Mouse (Mus musculus) megakaryocyte, embryonic 14.5 days (primary cell): ENCODE results near the gene Ice2. TPM values are rescaled to one million over a fixed set of nuclear protein-coding genes. Genes with fewer than 3 reads are reported as not detected.

ENCODE experiments used
- H3K27me3 ChIP-seq: replicated peaks from 2 replicates; pipeline ENCODE3; 2012; ENCODE audit warnings: inconsistent platforms
- H3K36me3 ChIP-seq: replicated peaks from 2 replicates; pipeline ENCODE3; 2012; ENCODE audit warnings: low read length, inconsistent platforms, mixed read lengths
- H3K4me1 ChIP-seq: 2 replicates; pipeline ENCODE4 v1.6.1; 2012; ENCODE audit warnings: inconsistent platforms
- H3K4me3 ChIP-seq: replicated peaks from 2 replicates; pipeline ENCODE3; 2012; ENCODE audit warnings: moderate library complexity, mild to moderate bottlenecking, inconsistent platforms
- H3K9me3 ChIP-seq: 2 replicates; pipeline ENCODE4 v1.6.1; 2012; ENCODE audit warnings: inconsistent platforms
- FLI1 ChIP-seq: IDR thresholded peaks from 2 replicates; pipeline ENCODE4 v1.6.1; 2012; ENCODE audit warnings: low read length, inconsistent platforms, mixed read lengths
- GATA1 ChIP-seq: IDR thresholded peaks from 3 replicates; pipeline ENCODE4 v1.6.1; 2012; ENCODE audit warnings: mixed read lengths, low read length, inconsistent platforms, borderline replicate concordance
- polyA plus RNA-seq: library from polyadenylated mRNA; stranded (reverse); fragments of >175 nt; gene quantifications from 2 replicates; pipeline ENCODE4 v1.2.3, GENCODE M21; 2012; ENCODE audit warnings: low replicate concordance; ENCODE audit not compliant: insufficient read depth

The Ice2 gene
- polyA plus RNA-seq, 1 experiment: 0.39 TPM

GRCm38 (mm10) chr9:69371046-69371724 lies 26.5 kb upstream of the Ice2 start:
- TF ChIP-seq GATA1: no peak
- TF ChIP-seq FLI1: no peak
- Histone ChIP-seq H3K4me1 (no peaks in the 10 kb centered on the region), H3K36me3 (no peaks in the 10 kb centered on the region), H3K9me3 (no peaks in the 10 kb centered on the region), H3K27me3 (peaks cover 16% of the 10 kb centered on the region), H3K4me3 (no peak overlapping the region)

GRCm38 (mm10) chr9:69372871-69373270 lies 24.8 kb upstream of the Ice2 start:
- Histone ChIP-seq H3K9me3 (no peaks in the 10 kb centered on the region), H3K36me3 (no peaks in the 10 kb centered on the region), H3K27me3 (peaks cover 14% of the 10 kb centered on the region), H3K4me1 (peaks cover 13% of the 10 kb centered on the region), H3K4me3 (no peak overlapping the region)
- TF ChIP-seq FLI1: no peak
- no peak for TF ChIP-seq GATA1

GRCm38 (mm10) chr9:69376982-69377653 lies 20.6 kb upstream of the Ice2 start:
- Histone ChIP-seq H3K4me1 (peaks cover 19% of the 10 kb centered on the region), H3K9me3 (no peaks in the 10 kb centered on the region), H3K36me3 (no peaks in the 10 kb centered on the region), H3K27me3 (peaks cover 8% of the 10 kb centered on the region), H3K4me3 (no peak overlapping the region)
- no peak for TF ChIP-seq FLI1
- TF ChIP-seq GATA1: no peak

GRCm38 (mm10) chr9:69377654-69378045 lies 20.1 kb upstream of the Ice2 start:
- peaks cover 22% of the 10 kb centered on the region for H3K4me1 ChIP-seq
- peaks cover 4% of the 10 kb centered on the region for H3K27me3 ChIP-seq
- TF ChIP-seq GATA1: no peak
- TF ChIP-seq FLI1: no peak
- no peaks in the 10 kb centered on the region for H3K9me3 ChIP-seq
- H3K36me3 ChIP-seq: no peaks in the 10 kb centered on the region
- H3K4me3 ChIP-seq: no peak overlapping the region

- H3K9me3 ChIP-seq: no peaks in the 10 kb centered on the region
- no peak overlapping the region for H3K4me3 ChIP-seq
- peaks cover 22% of the 10 kb centered on the region for H3K4me1 ChIP-seq
- H3K36me3 ChIP-seq: no peaks in the 10 kb centered on the region
- no peaks in the 10 kb centered on the region for H3K27me3 ChIP-seq
- TF ChIP-seq GATA1 (no peak), FLI1 (no peak)
Measured at GRCm38 (mm10) chr9:69380546-69380945, 17.2 kb upstream of the Ice2 start.

GRCm38 (mm10) chr9:69381741-69382140 lies 16.0 kb upstream of the Ice2 start:
- H3K36me3 ChIP-seq: no peaks in the 10 kb centered on the region
- TF ChIP-seq FLI1 (no peak), GATA1 (no peak)
- no peaks in the 10 kb centered on the region for H3K27me3 ChIP-seq
- H3K4me1 ChIP-seq: peaks cover 18% of the 10 kb centered on the region
- H3K9me3 ChIP-seq: no peaks in the 10 kb centered on the region
- peak overlapping the region; percentile 76 for H3K4me3 ChIP-seq

- Histone ChIP-seq H3K36me3 (no peaks in the 10 kb centered on the region), H3K9me3 (peaks cover 4% of the 10 kb centered on the region; the same call in 1 of the 2 replicates), H3K27me3 (no peaks in the 10 kb centered on the region), H3K4me1 (peaks cover 9% of the 10 kb centered on the region), H3K4me3 (no peak overlapping the region)
- TF ChIP-seq FLI1 (no peak), GATA1 (no peak)
Measured at GRCm38 (mm10) chr9:69384475-69384874, 13.2 kb upstream of the Ice2 start.

- Histone ChIP-seq H3K4me1 (peaks cover 9% of the 10 kb centered on the region), H3K4me3 (no peak overlapping the region), H3K27me3 (no peaks in the 10 kb centered on the region), H3K36me3 (no peaks in the 10 kb centered on the region), H3K9me3 (peaks cover 4% of the 10 kb centered on the region; the same call in 1 of the 2 replicates)
- TF ChIP-seq GATA1: no peak
- no peak for TF ChIP-seq FLI1
Measured at GRCm38 (mm10) chr9:69384905-69385304, 12.8 kb upstream of the Ice2 start.

GRCm38 (mm10) chr9:69387296-69387695 lies 10.4 kb upstream of the Ice2 start:
- TF ChIP-seq GATA1 (no peak), FLI1 (no peak)
- Histone ChIP-seq H3K4me1 (peaks cover 2% of the 10 kb centered on the region; the same call in 1 of the 2 replicates), H3K9me3 (peaks cover 4% of the 10 kb centered on the region; the same call in 1 of the 2 replicates), H3K27me3 (no peaks in the 10 kb centered on the region), H3K36me3 (no peaks in the 10 kb centered on the region), H3K4me3 (no peak overlapping the region)

- Histone ChIP-seq H3K4me3 (no peak overlapping the region), H3K27me3 (no peaks in the 10 kb centered on the region), H3K36me3 (no peaks in the 10 kb centered on the region), H3K4me1 (peaks cover 10% of the 10 kb centered on the region), H3K9me3 (peaks cover 4% of the 10 kb centered on the region; the same call in 1 of the 2 replicates)
- TF ChIP-seq FLI1 (no peak), GATA1 (no peak)
Measured at GRCm38 (mm10) chr9:69390631-69391030, 7.1 kb upstream of the Ice2 start.
